Mouse (Mus musculus) left cerebral cortex, postnatal 14 days (tissue): ENCODE results near the gene Pik3cg. TPM values are rescaled to one million over a fixed set of nuclear protein-coding genes. Genes with fewer than 3 reads are reported as not detected.
A peak's percentile ranks its signal among the peaks of the same experiment; 100 is the strongest.

Source experiments
- DNase-seq, 2 experiments: peaks; one replicate each; pipeline ENCODE4 v3.0.0; 2021 to 2022; ENCODE audit warnings: low spot score in 2 of 2, mixed read lengths in 1 of 2
- intact Hi-C: fragments of 180-260 bp; cut with DNase I; formaldehyde crosslinking; loops from one replicate; pipeline ENCODE4 v1.15.1; 2025
- total RNA-seq, 2 experiments: library from RNA; stranded (reverse); gene quantifications; 2 replicates each; pipeline ENCODE4 v1.2.3; 2021

Pik3cg gene
- total RNA-seq, 2 experiments from 2014 or later: 3.8 to 3.9 TPM

DNA sequence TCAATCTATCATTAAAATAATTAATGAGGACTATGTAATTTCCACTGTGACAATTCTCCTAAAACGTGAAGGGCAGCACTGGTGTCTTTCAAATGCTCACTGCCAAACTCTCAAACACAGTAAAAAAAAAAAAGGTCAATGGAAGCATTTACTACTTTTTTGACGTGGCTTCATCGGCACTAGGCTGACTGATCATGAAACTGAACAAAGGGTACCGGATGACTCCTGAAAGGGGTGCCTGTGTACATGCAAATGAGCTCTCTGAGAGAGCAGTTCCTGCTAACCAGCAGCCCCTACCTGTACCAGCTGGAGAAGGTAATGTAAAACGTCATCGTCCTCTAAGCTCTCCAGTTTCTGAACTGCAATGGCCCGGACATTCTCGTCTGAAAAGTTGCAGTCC lies 4.8 kb downstream of the Pik3cg start:
- no peak for DNase-seq

DNA sequence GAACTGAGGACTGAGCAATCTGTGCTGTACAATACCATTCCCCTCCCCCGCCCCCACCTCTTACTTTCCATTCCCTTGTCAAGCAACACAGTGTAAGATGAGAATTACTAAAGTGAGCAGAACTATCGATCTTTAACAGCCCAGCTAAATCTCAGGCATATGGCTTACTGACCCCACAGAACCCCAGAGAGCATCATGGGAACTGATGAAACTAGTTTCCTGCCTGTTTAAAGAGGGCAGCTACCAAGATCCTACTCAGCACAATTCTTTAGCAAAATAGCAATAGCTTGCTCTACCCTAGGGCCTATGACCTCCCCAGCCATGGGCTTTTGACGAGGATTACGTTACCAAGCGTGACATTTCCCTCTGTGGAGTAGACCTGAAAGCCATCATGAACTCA lies 5.9 kb downstream of the Pik3cg start:
- DNase-seq: no peak
- intact Hi-C loops: no loop called here

More for the DNA sequence above, 4.8 kb downstream of the Pik3cg start:
- intact Hi-C loops: no loop called here

DNA sequence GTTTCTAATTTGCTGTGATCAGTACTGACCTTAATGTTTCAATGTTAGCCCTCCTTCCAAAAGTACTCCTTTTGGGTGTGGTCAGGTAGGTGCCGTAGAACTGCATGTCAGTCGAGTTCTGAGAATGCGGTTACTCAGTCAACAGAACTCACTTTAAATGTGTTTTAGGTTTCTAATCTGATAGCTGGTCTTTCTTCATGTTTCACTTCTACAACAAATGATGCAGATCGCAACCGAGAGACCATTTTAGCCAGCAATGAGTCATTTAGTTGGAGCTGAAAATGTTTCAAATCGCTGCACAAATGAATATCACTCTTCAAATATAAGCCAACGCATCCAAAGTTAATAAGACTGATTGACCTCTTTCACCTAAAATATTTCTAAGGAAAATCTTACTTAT lies 6.5 kb downstream of the Pik3cg start:
- DNase-seq: no peak

GRCm38 (mm10) chr12:32201070-32201585 lies 7.3 kb downstream of the Pik3cg start:
- intact Hi-C loops: no loop called here

More for the DNA sequence above, 6.5 kb downstream of the Pik3cg start:
- intact Hi-C loops: no loop called here

DNA sequence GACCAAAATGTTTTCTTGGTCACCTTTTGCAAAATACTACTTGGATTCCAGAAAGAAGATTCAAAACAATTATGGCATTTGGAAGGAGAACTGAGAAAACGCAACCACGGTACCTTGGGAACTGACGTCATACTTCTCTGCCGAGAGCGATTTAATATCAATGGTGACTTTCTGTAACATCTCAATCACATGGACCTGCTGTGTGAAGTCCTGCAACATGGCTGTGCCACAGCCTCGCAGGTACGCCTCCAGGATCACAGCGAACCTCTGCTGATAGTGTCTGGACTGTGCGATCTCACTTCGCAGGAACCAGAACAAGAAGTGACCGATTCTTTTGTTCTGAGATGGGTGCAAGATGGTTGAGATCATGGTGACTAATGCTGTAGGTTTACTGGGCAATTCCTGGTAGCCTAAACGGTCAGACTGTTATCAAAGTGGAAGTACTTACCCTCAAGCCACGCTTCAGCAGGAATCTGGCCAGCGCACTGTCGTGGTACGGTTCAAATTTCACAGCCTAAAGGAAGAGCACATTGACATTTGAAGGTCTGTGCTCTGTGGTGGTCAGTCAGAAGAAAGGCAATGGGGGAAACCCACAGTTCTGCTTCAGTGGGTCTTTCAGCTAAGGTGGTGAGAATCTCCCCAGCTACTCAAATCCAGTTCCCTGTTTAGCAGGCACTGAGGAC lies 7.9 kb downstream of the Pik3cg start:
- intact Hi-C loops: no loop called here

More at GRCm38 (mm10) chr12:32201070-32201585, 7.3 kb downstream of the Pik3cg start:
- DNase-seq: no peak

DNA sequence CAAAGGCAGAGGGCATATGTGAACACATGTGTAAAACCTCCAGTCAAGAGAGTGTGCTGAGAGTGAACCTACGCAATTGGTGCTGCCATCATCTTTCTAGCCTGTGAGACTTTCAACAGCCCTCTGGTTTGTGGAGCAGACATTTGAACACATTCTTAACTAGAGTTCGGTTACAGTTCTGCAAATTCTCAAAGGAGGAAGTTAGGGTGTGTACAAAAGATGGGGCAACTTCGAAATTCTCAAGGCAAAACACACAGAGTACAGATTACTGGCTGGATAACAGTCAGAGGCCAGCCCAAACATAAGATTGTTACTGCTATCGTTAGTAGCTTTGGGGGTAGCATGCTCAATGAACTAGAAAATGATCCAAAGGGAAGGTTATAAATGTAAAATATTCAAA lies 9.0 kb downstream of the Pik3cg start:
- no peak for DNase-seq
- intact Hi-C loops: no loop called here

More for the DNA sequence above, 7.9 kb downstream of the Pik3cg start:
- no peak for DNase-seq

GRCm38 (mm10) chr12:32198025-32198424 lies 10.4 kb downstream of the Pik3cg start:
- no peak for DNase-seq
- intact Hi-C loops: no loop called here

DNA sequence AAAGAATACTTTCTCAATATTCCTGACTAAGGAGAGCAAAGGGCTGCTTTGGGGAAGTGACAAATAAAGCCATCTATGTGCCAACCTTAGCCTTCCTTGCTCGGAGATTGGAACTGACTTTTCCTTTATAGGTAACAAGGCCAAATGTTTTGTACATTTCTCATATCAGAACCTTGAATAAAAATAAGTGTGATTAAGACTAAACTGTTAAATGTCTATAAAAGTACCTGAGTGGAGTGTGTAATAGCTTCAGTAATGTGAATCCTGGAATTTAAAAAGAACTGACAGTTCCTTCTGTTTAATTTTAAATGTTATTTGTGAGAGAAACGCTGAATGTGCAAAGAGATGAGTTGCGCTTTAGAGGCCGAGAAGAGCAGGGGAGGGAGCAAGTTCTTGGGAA lies 13.5 kb downstream of the Pik3cg start:
- no peak for DNase-seq
- intact Hi-C loops: no loop called here

DNA sequence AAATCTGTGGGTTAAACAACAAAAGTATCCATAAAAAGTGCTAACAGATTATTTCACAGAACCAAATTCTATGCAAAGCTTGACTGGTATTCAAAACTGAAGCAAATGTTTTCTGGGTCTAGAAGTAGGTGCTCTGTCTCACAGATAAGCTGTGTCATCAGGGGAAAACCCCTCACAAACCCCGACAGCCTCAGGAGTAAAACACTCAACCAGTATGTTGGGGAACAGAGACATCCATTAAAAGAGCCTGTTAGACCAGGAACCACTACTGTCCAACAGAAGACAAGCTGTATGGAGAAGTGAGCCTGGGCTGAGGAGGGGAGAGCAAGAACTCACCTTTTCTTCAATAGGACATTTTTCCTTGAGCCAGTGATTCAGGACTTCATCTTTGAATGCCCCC lies 14.1 kb downstream of the Pik3cg start:
- intact Hi-C loops: no loop called here

GRCm38 (mm10) chr12:32190927-32191326 lies 17.5 kb downstream of the Pik3cg start:
- intact Hi-C loops: no loop called here
- DNase-seq: no peak

More for the DNA sequence above, 14.1 kb downstream of the Pik3cg start:
- DNase-seq: no peak

GRCm38 (mm10) chr12:32187668-32188236 lies 20.7 kb downstream of the Pik3cg start:
- intact Hi-C loops: no loop called here
- no peak for DNase-seq

DNA sequence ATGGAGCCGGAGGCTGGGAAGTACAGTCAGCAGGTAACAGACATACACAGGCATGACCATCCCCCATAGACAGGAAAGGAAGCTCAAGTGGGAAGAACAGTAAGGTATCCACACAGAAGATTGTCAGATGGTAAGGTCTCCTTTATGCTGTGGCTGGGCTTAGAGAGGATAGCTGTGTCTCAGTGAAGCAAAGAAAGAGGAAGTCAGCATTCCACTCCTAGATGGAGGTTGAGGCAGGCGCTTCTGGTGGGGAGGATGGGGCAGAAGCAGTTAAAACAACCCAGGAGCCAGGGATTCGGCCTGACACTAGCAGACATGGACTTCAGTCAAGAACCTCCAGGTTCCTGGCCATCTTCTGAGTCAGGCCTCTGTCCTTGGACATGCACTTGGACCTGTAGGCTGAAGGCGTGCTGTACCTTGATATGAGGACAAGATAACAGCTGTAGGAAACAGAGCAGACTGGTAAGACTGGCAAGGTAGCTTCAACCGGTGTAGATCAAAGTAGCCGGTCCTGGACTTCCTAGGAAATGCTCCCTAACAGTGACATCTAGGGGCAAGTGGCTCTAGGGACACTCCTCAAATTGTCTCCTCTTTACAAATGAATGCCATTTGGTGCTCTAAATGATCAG lies 21.7 kb downstream of the Pik3cg start:
- intact Hi-C loops: no loop called here
- no peak for DNase-seq

DNA sequence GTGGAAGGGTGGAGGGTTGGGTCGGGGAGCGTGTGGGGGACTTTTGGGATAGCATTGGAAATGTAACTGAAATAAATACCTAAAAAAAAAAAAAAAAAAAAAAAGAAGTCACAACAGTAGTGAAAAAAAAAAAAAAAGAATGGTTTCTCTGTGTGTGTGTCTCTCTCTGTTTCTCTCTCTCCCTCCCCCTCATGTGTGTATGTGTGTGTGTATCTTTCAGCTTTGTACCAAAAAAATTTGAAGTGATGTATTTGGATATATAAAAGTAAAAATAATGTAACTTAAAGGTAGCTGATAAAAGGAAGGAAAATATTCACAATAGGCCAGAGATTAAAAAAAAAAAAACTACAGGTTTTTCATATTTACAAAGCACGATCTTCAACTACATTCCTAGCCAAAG lies 23.6 kb downstream of the Pik3cg start:
- no peak for DNase-seq
- intact Hi-C loops: no loop called here

- DNase-seq: no peak
- intact Hi-C loops: no loop called here
Measured at GRCm38 (mm10) chr12:32183584-32183983, 24.9 kb downstream of the Pik3cg start.

GRCm38 (mm10) chr12:32182632-32183419 lies 25.6 kb downstream of the Pik3cg start:
- no peak for DNase-seq
- intact Hi-C loops: no loop called here

- intact Hi-C loops: no loop called here
- DNase-seq: no peak
Measured at GRCm38 (mm10) chr12:32181885-32182284, 26.6 kb downstream of the Pik3cg start.

- intact Hi-C loops: no loop called here
- no peak for DNase-seq
Measured at GRCm38 (mm10) chr12:32174437-32174836, 34.0 kb downstream of the Pik3cg start.

GRCm38 (mm10) chr12:32172826-32173225 lies 35.6 kb downstream of the Pik3cg start:
- DNase-seq: peak in 1 of 2 experiments; percentile 33
- intact Hi-C loops: no loop called here

DNA sequence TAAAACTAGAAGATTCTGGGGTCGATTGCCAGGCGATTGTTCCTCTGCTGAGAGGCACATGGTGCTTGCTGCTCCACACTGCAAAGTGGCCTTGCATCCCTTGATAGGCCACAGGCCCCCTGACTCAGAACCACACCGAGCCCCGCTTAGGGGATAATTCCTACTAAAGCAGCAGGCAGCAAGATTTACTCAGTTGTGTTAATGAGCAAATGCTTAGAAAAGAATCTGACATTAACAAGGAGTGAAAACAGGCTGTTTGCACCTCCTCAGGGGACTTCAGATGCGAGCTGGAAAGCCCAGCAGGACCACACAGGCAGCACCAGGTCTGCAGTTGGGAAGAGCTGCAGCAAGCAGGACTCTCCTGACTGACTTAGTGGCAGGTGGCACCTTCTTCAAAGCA lies 39.3 kb downstream of the Pik3cg start:
- intact Hi-C loops: no loop called here
- DNase-seq: no peak

- intact Hi-C loops: no loop called here
- no peak for DNase-seq
Measured at GRCm38 (mm10) chr12:32168751-32169150, 39.7 kb downstream of the Pik3cg start.
